Mouse (Mus musculus) kidney, postnatal 4 days (tissue): ENCODE measurements around the gene Nrxn3.

Experiments used
- DNase-seq, 2 experiments: peaks; one replicate each; pipeline ENCODE4 v3.0.0; 2021; ENCODE audit warnings: mixed read lengths in 2 of 2

Gene Nrxn3

GRCm38 (mm10) chr12:89554171-89554570 is 831.5 kb downstream of the Nrxn3 start:
- DNase-seq = no peak

GRCm38 (mm10) chr12:89554740-89555430 is 832.2 kb downstream of the Nrxn3 start:
- DNase-seq = no peak

GRCm38 (mm10) chr12:89558921-89559320 is 836.2 kb downstream of the Nrxn3 start:
- no peak for DNase-seq

GRCm38 (mm10) chr12:89561989-89562565 is 839.4 kb downstream of the Nrxn3 start:
- no peak for DNase-seq

- DNase-seq = no peak
Measured at GRCm38 (mm10) chr12:89568723-89569377, 846.2 kb downstream of the Nrxn3 start.

- no peak for DNase-seq
Measured at GRCm38 (mm10) chr12:89592459-89592858, 869.8 kb downstream of the Nrxn3 start.

- DNase-seq = no peak
Measured at GRCm38 (mm10) chr12:89613670-89614069, 891.0 kb downstream of the Nrxn3 start.

- DNase-seq = no peak
Measured at GRCm38 (mm10) chr12:89625746-89626145, 903.1 kb downstream of the Nrxn3 start.

GRCm38 (mm10) chr12:89640046-89640445 is 917.4 kb downstream of the Nrxn3 start:
- DNase-seq = no peak

- DNase-seq = no peak
Measured at GRCm38 (mm10) chr12:89641460-89641859, 918.8 kb downstream of the Nrxn3 start.

- DNase-seq = no peak
Measured at GRCm38 (mm10) chr12:89653211-89653610, 930.5 kb downstream of the Nrxn3 start.

- no peak for DNase-seq
Measured at GRCm38 (mm10) chr12:89661219-89661618, 938.5 kb downstream of the Nrxn3 start.

- DNase-seq = no peak
Measured at GRCm38 (mm10) chr12:89668856-89669255, 946.2 kb downstream of the Nrxn3 start.

- DNase-seq = no peak
Measured at GRCm38 (mm10) chr12:89672819-89673218, 950.1 kb downstream of the Nrxn3 start.

GRCm38 (mm10) chr12:89685633-89686032 is 963.0 kb downstream of the Nrxn3 start:
- DNase-seq = no peak

GRCm38 (mm10) chr12:89689086-89689485 is 966.4 kb downstream of the Nrxn3 start:
- no peak for DNase-seq

- no peak for DNase-seq
Measured at GRCm38 (mm10) chr12:89699469-89699868, 976.8 kb downstream of the Nrxn3 start.

GRCm38 (mm10) chr12:89700937-89701458 is 978.3 kb downstream of the Nrxn3 start:
- DNase-seq = no peak

GRCm38 (mm10) chr12:89702931-89703330 is 980.3 kb downstream of the Nrxn3 start:
- DNase-seq = no peak

GRCm38 (mm10) chr12:89707913-89708312 is 985.2 kb downstream of the Nrxn3 start:
- no peak for DNase-seq

- DNase-seq = no peak
Measured at GRCm38 (mm10) chr12:89710459-89710858, 987.8 kb downstream of the Nrxn3 start.

- DNase-seq = no peak
Measured at GRCm38 (mm10) chr12:89711791-89712190, 989.1 kb downstream of the Nrxn3 start.

GRCm38 (mm10) chr12:89719194-89720080 is 996.8 kb downstream of the Nrxn3 start:
- DNase-seq = no peak
